Mouse (Mus musculus) heart, embryonic 14.5 days (tissue): Measurements from ENCODE around the gene Ssmem1. TPM values are rescaled to one million over a fixed set of nuclear protein-coding genes. Genes with fewer than 3 reads are reported as not detected.

Experiments used
- ATAC-seq: fragments of 200-750 bp; cut with Nextera tagmentation; 2 replicates; pipeline ENCODE4 v1.8.0; 2017; ENCODE audit warnings: low read depth, moderate TSS enrichment; ENCODE audit not compliant: insufficient number of reproducible peaks, insufficient read depth, low FRiP score
- H3K27ac ChIP-seq, 2 experiments: fragments of 200-500 bp in 1 of 2; fragments of 300-500 bp in 1 of 2; sonication (generic) in 1 of 2; replicated peaks in 1 of 2; 2 replicates each; pipeline ENCODE4 v1.5.1; 2012 to 2014; ENCODE audit warnings: low read depth in 2 of 2, low read length in 2 of 2, control low read depth in 1 of 2, mild to moderate bottlenecking in 1 of 2, mixed read lengths in 1 of 2; ENCODE audit not compliant: control insufficient read depth in 1 of 2, insufficient read depth in 1 of 2
- H3K27me3 ChIP-seq: fragments of 300-500 bp; sonication (generic); 2 replicates; pipeline ENCODE4 v1.6.1; 2014; ENCODE audit warnings: mild to moderate bottlenecking, low read length, control low read depth; ENCODE audit not compliant: control insufficient read depth, insufficient read depth
- H3K36me3 ChIP-seq: fragments of 300-500 bp; sonication (generic); 2 replicates; pipeline ENCODE4 v1.6.1; 2014; ENCODE audit warnings: mild to moderate bottlenecking, control low read depth, low read length, mixed read lengths; ENCODE audit not compliant: control insufficient read depth, insufficient read depth
- H3K4me1 ChIP-seq, 2 experiments: fragments of 200-500 bp in 1 of 2; fragments of 300-500 bp in 1 of 2; sonication (generic) in 1 of 2; 2 replicates each; pipeline ENCODE4 v1.6.1; 2012 to 2014; ENCODE audit warnings: low read length in 2 of 2, control low read depth in 1 of 2, mixed read lengths in 1 of 2; ENCODE audit not compliant: control insufficient read depth in 2 of 2, insufficient read depth in 2 of 2
- H3K4me2 ChIP-seq: fragments of 300-500 bp; sonication (generic); 2 replicates; pipeline ENCODE4 v1.6.1; 2014; ENCODE audit warnings: mild to moderate bottlenecking, low read length
- H3K4me3 ChIP-seq, 2 experiments: fragments of 200-500 bp in 1 of 2; fragments of 300-500 bp in 1 of 2; sonication (generic) in 1 of 2; 2 replicates each; pipeline ENCODE4 v1.5.1; 2012 to 2014; ENCODE audit warnings: low read length in 2 of 2, mild to moderate bottlenecking in 2 of 2, control low read depth in 1 of 2, low read depth in 1 of 2, moderate library complexity in 1 of 2; ENCODE audit not compliant: control insufficient read depth in 1 of 2, insufficient read depth in 1 of 2
- H3K9ac ChIP-seq: fragments of 300-500 bp; sonication (generic); 2 replicates; pipeline ENCODE4 v1.6.1; 2014; ENCODE audit warnings: mild to moderate bottlenecking, low read length
- H3K9me3 ChIP-seq: fragments of 300-500 bp; sonication (generic); 2 replicates; pipeline ENCODE4 v1.6.1; 2016; ENCODE audit warnings: low read length, control low read depth; ENCODE audit not compliant: control insufficient read depth
- WGBS: fragments of 180-500 bp; shearing (Covaris S2); extraction: QIAGEN DNeasy Blood & Tissue Kit; methylation state at CpG from one replicate; pipeline ENCODE4 v1.1.7; 2014; 5-methylcytosine and 5-hydroxymethylcytosine counted together
- polyA plus RNA-seq: library from polyadenylated mRNA; unstranded; fragments of >200 nt; fragmentation: Nextera tagmentation; extraction: Ambion mirVana; gene quantifications from 2 replicates; pipeline ENCODE4 v1.2.1, GENCODE M21; 2014

The Ssmem1 gene
- polyA plus RNA-seq, 1 experiment from 2014 or later, result not detected

- Histone ChIP-seq H3K36me3 (no peaks in the 10 kb centered on the region), H3K27me3 (no peaks in the 10 kb centered on the region), H3K4me3 (no peak overlapping the region), H3K27ac (no peak overlapping the region), H3K4me1 (peaks cover 23 to 33% of the 10 kb centered on the region in 2 experiments), H3K9me3 (no peaks in the 10 kb centered on the region), H3K4me2 (no peak overlapping the region), H3K9ac (no peak overlapping the region)
- ATAC-seq, result no peak
Measured at GRCm38 (mm10) chr6:30551193-30551515, 41.5 kb downstream of the Ssmem1 start.

DNA sequence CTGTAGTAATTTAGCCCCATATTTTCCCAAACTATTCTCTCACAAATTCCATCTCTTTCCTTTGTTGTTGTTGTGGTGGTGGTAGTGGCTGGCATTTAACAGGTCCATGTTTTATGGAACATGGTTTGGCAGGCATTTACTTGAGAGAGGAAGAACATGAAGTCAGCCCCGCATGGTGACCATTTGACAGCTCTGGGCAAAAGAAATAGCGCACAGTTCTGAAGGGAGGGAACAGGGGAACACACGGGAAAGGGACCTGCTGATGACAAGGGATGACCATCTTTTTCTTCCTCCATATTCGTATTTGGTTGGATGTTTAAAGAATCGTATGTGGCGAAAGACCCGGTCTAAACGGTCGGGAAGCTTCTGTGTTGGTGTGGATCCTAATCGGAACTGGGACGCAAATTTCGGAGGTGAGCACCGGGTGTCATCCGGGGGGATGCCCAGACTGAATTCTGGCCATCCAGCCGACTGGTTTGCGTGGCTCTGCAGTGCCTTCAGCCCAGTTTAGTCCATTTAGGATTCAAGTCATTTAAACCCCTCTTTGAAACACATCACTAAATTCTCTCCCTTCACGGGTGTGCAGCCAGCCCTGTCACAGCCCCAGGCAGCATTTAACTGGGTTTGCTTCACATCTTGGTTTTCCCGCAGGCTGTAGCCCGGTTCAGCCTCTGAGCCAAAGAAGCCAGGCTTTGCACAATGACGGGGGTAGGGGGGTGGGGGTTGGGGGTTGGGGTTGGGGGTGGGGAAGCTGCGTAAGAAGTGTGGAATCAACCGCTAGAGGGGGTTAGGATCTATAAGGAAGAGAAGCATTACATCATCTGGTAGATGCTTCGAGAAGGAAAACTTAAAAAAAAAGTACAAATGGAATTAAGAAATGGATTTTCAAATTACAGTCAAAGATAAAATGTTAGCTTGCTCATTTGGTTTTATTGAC lies 42.3 kb downstream of the Ssmem1 start:
- ATAC-seq, result no peak
- Histone ChIP-seq H3K4me2 (peak overlapping the region; percentile 43), H3K36me3 (no peaks in the 10 kb centered on the region), H3K4me3 (0 out of 4 replicates have a peak overlapping the region, but pooled peaks of 1 of the 2 experiments have one; percentile 2), H3K27me3 (no peaks in the 10 kb centered on the region), H3K9me3 (no peaks in the 10 kb centered on the region), H3K27ac (peak overlapping the region in 1 of 2 experiments; percentile 8; a peak in 1 of 4 replicates), H3K4me1 (peaks cover 18 to 29% of the 10 kb centered on the region in 2 experiments), H3K9ac (peak overlapping the region; percentile 35)
- 36% methylated on average over 23 of the region's 23 CpGs for WGBS

GRCm38 (mm10) chr6:30552628-30553027 lies 43.0 kb downstream of the Ssmem1 start:
- Histone ChIP-seq H3K9ac (no peak overlapping the region), H3K27me3 (no peaks in the 10 kb centered on the region), H3K4me2 (peak overlapping the region; percentile 43; the same call in 1 of the 2 replicates), H3K9me3 (no peaks in the 10 kb centered on the region), H3K27ac (no peak overlapping the region), H3K36me3 (no peaks in the 10 kb centered on the region), H3K4me1 (peaks cover 15 to 22% of the 10 kb centered on the region in 2 experiments), H3K4me3 (no peak overlapping the region)
- no peak for ATAC-seq
- 58% methylated on average over 6 of the region's 6 CpGs for WGBS

DNA sequence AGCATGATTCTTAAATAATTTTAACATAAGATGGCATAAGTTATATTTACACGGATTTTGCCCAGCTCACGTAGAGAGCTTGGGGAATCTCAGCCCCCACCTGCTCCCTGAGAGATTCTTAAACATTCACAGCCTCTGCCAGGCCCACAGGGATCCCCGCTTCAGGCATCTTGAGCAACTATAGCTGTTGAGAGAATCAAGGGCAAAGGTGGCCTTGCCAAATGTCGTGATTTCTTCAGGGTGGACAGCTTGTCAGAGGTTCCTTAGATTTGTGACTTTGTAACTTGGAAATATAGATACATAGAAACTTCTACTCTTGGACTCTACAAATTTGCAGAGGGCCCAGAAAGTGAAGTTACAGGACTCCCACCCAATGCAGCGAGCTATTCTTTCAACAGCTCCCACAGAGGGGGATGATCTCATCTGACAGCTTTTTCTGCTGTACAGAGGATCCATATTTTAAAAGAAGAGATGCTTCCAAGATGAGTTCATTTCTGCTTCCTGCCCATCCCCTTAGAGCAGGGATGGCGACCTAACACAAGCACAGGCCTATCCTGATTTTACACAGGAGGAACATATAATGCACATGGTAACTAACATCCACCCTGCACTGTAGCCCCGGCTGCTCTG lies 43.8 kb downstream of the Ssmem1 start:
- Histone ChIP-seq H3K27me3 (no peaks in the 10 kb centered on the region), H3K9ac (no peak overlapping the region), H3K4me1 (peaks cover 10 to 17% of the 10 kb centered on the region in 2 experiments), H3K4me2 (no peak overlapping the region), H3K9me3 (no peaks in the 10 kb centered on the region), H3K4me3 (no peak overlapping the region), H3K27ac (no peak overlapping the region), H3K36me3 (no peaks in the 10 kb centered on the region)
- 71% methylated on average over 7 of the region's 7 CpGs for WGBS
- ATAC-seq, result no peak

GRCm38 (mm10) chr6:30554092-30554491 lies 44.4 kb downstream of the Ssmem1 start:
- ATAC-seq, result no peak
- Histone ChIP-seq H3K36me3 (no peaks in the 10 kb centered on the region), H3K4me1 (peaks cover 8 to 15% of the 10 kb centered on the region in 2 experiments), H3K9me3 (no peaks in the 10 kb centered on the region), H3K4me2 (no peak overlapping the region), H3K27me3 (no peaks in the 10 kb centered on the region), H3K4me3 (no peak overlapping the region), H3K9ac (no peak overlapping the region), H3K27ac (no peak overlapping the region)
- 90% methylated on average over 5 of the region's 5 CpGs for WGBS

DNA sequence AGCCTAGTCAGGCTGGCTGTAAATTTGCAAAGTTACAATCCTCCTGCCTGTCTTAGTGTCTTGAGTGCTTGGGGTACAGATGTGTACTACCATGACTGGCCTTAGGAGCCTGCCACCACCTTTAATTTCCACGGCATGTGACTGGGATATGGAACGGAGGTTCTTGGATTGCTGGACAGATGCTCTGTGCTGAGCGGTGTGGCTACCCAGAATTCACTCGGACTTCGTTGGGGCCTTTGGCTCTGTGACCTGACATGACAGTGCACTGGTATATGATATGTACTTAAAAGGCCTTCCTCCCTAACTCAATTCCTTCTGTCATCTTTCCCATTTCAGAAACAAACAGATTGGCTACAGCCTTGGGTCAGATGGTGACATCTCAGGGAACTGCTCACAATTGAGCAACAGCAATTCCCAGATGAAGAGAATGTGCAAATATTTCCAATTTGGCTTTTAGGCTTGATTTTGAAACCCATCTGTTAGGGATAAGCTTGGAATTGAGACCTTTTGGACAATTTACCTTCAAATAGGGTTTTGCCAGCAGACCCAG lies 45.0 kb downstream of the Ssmem1 start:
- no peak overlapping the region for H3K9ac ChIP-seq
- no peak overlapping the region for H3K27ac ChIP-seq
- H3K36me3 ChIP-seq, result no peaks in the 10 kb centered on the region

DNA sequence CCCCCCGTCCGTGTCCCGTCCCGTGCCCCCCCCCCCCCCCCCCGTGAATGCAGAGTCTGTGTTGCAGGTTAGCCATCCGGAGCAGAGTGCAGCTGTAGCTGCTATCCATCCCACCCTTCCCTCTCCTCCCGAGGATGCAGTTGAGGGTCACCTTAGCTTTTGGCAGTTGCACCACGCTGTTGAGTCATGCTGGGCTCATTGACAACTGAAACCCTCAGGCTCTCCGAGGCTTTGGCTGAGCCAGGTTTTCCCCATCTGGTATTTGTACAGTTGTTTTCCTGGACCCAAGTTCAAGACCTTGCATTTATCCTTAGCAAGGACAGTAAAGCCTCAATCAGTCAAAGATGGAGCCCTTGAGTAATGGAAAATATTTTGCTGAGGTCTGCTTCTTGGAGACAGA lies 46.4 kb downstream of the Ssmem1 start:
- Histone ChIP-seq H3K9ac (no peak overlapping the region), H3K4me2 (no peak overlapping the region), H3K27ac (no peak overlapping the region), H3K4me1 (peaks cover 2 to 9% of the 10 kb centered on the region in 2 experiments; a peak in 3 of 4 replicates), H3K27me3 (no peaks in the 10 kb centered on the region), H3K9me3 (no peaks in the 10 kb centered on the region), H3K4me3 (no peak overlapping the region), H3K36me3 (no peaks in the 10 kb centered on the region)
- WGBS, result 6% methylated on average over 3 of the region's 9 CpGs
- no peak for ATAC-seq

More for the DNA sequence above, 45.0 kb downstream of the Ssmem1 start:
- WGBS, result 94% methylated on average over 5 of the region's 5 CpGs
- no peak overlapping the region for H3K4me3 ChIP-seq
- peaks cover 2 to 9% of the 10 kb centered on the region in 2 experiments; a peak in 3 of 4 replicates for H3K4me1 ChIP-seq
- H3K27me3 ChIP-seq, result no peaks in the 10 kb centered on the region
- no peak for ATAC-seq
- H3K4me2 ChIP-seq, result no peak overlapping the region
- no peaks in the 10 kb centered on the region for H3K9me3 ChIP-seq
